Mouse (Mus musculus) heart, embryonic 11.5 days (tissue): ENCODE measurements around the gene Rbm3. TPM values are rescaled to one million over a fixed set of nuclear protein-coding genes. Genes with fewer than 3 reads are reported as not detected.
A peak's percentile ranks its signal among the peaks of the same experiment; 100 is the strongest.

Experiments
- ATAC-seq: fragments of 200-750 bp; cut with Nextera tagmentation; replicated peaks from 2 replicates; pipeline ENCODE4 v1.8.0; 2017; ENCODE audit warnings: moderate library complexity; ENCODE audit not compliant: insufficient number of reproducible peaks, low FRiP score, low TSS enrichment
- H3K27ac ChIP-seq: fragments of 300-500 bp; sonication (generic); 2 replicates; pipeline ENCODE4 v1.5.1; 2014; ENCODE audit warnings: mild to moderate bottlenecking, low read depth, low read length
- H3K27me3 ChIP-seq: fragments of 300-500 bp; sonication (generic); 2 replicates; pipeline ENCODE4 v1.6.1; 2014; ENCODE audit warnings: mild to moderate bottlenecking, low read length, mixed read lengths; ENCODE audit not compliant: control insufficient read depth, insufficient read depth
- H3K36me3 ChIP-seq: fragments of 300-500 bp; sonication (generic); 2 replicates; pipeline ENCODE4 v1.6.1; 2014; ENCODE audit warnings: mild to moderate bottlenecking, low read length, moderate library complexity, mixed read lengths; ENCODE audit not compliant: control insufficient read depth, insufficient read depth
- H3K4me1 ChIP-seq: fragments of 300-500 bp; sonication (generic); 2 replicates; pipeline ENCODE4 v1.6.1; 2014; ENCODE audit warnings: low read length; ENCODE audit not compliant: control insufficient read depth, insufficient read depth
- H3K4me2 ChIP-seq: fragments of 300-500 bp; sonication (generic); 2 replicates; pipeline ENCODE4 v1.6.1; 2014; ENCODE audit warnings: mild to moderate bottlenecking, moderate library complexity
- H3K4me3 ChIP-seq: fragments of 300-500 bp; sonication (generic); 2 replicates; pipeline ENCODE4 v1.5.1; 2014; ENCODE audit warnings: low read depth, low read length
- H3K9ac ChIP-seq: fragments of 300-500 bp; sonication (generic); 2 replicates; pipeline ENCODE4 v1.6.1; 2014; ENCODE audit warnings: mild to moderate bottlenecking, low read depth, low read length, moderate library complexity
- H3K9me3 ChIP-seq: fragments of 300-500 bp; sonication (generic); replicated peaks from 2 replicates; pipeline ENCODE4 v1.6.1; 2016; ENCODE audit warnings: low read length; ENCODE audit not compliant: control insufficient read depth
- WGBS: fragments of 180-500 bp; shearing (Covaris S2); extraction: QIAGEN DNeasy Blood & Tissue Kit; methylation state at CpG from one replicate; pipeline ENCODE4 v1.1.7; 2014; ENCODE audit not compliant: insufficient replicate concordance; 5-methylcytosine and 5-hydroxymethylcytosine counted together
- polyA plus RNA-seq: library from polyadenylated mRNA; unstranded; fragments of >200 nt; fragmentation: Nextera tagmentation; extraction: Ambion mirVana; gene quantifications from 2 replicates; pipeline ENCODE4 v1.2.1, GENCODE M21; 2014

Rbm3 gene
- polyA plus RNA-seq, 1 experiment from 2014 or later = 320 TPM

DNA sequence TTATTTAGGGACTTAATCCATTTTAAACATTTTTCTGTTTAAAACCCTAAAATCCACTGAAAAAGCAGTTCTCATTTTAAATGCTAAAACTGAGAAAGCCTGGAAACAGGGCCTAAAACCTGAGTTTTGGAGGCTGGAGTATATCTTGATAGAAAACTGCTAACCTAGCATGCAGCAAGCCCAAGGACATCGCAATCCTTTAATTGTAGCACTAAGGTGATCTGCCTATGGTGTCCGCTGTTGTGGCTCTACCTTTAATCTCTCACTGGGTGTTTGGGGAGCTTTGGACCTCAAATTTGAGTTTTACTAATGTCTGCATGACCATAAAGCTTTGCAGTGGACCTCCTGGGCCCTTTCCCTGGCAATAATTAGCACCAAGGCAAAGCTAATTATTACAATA is 5.2 kb downstream of the Rbm3 start:
- no peak for ATAC-seq
- no peak overlapping the region for H3K27ac ChIP-seq
- 88% methylated on average over 2 of the region's 2 CpGs for WGBS

DNA sequence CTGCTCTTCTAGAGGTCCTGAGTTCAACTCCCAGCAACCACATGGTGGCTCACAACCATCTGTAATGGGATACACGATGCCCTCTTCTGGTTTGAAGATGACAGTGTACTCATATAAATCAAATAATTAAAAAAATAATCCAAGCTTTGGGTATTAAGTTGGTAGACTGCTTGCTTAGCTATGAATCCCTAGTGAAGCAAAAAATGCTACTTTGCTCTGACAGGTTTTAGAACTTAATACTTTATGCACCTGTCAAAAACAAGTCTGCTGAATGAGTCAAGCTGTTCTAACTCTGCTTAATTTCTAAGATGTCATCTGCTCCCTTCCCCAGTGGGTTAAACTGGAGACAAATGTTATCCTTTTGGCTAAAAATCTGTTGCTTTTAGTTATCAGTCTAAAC is 6.2 kb downstream of the Rbm3 start:
- Histone ChIP-seq H3K27me3 (no peaks in the 10 kb centered on the region), H3K9me3 (no peaks in the 10 kb centered on the region), H3K4me2 (no peak overlapping the region), H3K4me1 (peaks cover 5% of the 10 kb centered on the region; the same call in 1 of the 2 replicates), H3K4me3 (no peak overlapping the region), H3K36me3 (peaks cover 5% of the 10 kb centered on the region; the same call in 1 of the 2 replicates), H3K9ac (no peak overlapping the region), H3K27ac (no peak overlapping the region)
- ATAC-seq = no peak
- WGBS = 73% methylated on average over 1 of the region's 1 CpGs

More for the DNA sequence above, 5.2 kb downstream of the Rbm3 start:
- peaks cover 5% of the 10 kb centered on the region; the same call in 1 of the 2 replicates for H3K36me3 ChIP-seq
- no peak overlapping the region for H3K9ac ChIP-seq
- H3K27me3 ChIP-seq = no peaks in the 10 kb centered on the region
- H3K4me3 ChIP-seq = no peak overlapping the region
- peaks cover 5% of the 10 kb centered on the region; the same call in 1 of the 2 replicates for H3K4me1 ChIP-seq
- H3K9me3 ChIP-seq = no peaks in the 10 kb centered on the region
- no peak overlapping the region for H3K4me2 ChIP-seq

DNA sequence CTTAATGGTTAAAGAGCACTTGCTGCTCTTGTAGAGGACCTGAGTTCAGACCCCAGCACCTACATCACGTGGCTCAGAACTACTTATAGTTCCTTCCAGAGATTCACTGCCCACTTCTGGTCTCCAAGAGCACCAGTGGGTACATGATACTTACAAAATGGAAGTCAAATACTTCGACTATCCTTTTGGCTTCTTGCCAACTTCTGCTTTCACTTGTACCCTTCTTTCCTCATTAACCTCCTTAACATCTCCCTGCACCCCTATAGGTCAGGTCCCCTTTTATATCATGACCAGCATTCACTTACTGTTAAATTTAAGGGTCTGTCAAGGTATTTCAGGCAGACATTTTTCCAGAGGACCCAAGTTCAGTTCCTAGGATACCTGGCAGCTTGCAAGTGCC is 9.8 kb downstream of the Rbm3 start:
- no peak for ATAC-seq
- Histone ChIP-seq H3K4me1 (0 out of 2 replicates have a peak, but pooled peaks cover 2% of the 10 kb centered on the region), H3K27me3 (no peaks in the 10 kb centered on the region), H3K4me3 (no peak overlapping the region), H3K9me3 (no peaks in the 10 kb centered on the region), H3K27ac (no peak overlapping the region), H3K36me3 (no peaks in the 10 kb centered on the region), H3K9ac (no peak overlapping the region), H3K4me2 (no peak overlapping the region)
- WGBS = 59% methylated on average over 2 of the region's 2 CpGs

DNA sequence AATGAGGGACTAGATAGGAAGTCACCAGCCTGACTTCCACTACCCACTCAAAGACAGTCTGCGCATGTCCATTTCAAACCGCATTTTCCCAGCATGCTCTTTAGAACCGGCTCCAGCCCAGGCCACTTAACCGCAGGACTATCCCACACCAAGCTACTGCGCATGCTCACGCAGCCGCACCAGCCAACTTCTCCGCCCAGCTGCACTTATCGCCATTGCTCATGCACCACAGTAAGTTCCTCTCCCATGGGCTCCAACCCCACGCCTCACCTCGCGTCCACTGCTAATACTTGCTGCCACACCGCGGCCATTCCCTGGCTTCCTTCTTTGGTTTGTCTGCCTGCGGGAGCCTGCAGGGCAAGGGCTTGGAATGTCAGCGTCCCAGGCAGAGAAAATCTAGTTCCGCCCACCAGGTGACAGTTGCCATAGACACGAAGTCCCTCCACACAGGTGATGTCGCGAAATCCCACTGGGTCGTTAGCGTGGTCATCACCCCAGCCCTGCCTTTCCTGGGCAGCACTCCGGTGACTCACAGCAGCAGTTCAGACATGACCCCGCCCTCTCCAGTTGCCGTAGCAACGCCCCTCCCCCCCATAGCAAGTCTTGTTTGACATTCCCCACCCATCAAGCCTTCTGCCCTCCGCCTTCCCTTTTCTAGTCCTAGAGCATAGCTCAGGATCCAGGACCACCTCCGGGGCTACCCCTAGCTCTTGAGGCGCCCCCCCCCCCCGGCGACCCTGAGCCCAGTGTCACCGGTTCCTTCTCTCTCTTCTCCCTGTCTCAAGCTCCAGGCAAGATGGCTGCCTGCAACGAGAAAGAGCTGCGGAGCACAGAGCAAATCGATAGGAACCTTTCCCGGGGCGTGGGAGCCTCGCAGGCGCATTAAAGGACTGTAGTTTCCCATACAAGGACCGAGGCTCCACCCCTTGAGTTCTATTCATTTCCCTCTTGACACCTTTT is 13.4 kb downstream of the Rbm3 start, which contains the start of gene Wdr13:
Wdr13 (minus strand) TSS at position 876 of the 960 bp plus-strand sequence.
- no peaks in the 10 kb centered on the region for H3K36me3 ChIP-seq
- peak within 1 kb of the TSS; percentile 52 for H3K4me3 ChIP-seq
- H3K9ac ChIP-seq = peak within 1 kb of the TSS; percentile 76
- WGBS = 10% methylated on average over 40 of the region's 40 CpGs
- 0 out of 2 replicates have a peak, but pooled peaks cover 2% of the 10 kb centered on the region for H3K4me1 ChIP-seq
- peak within 1 kb of the TSS; percentile 68 for H3K4me2 ChIP-seq
- no peaks in the 10 kb centered on the region for H3K9me3 ChIP-seq
- no peaks in the 10 kb centered on the region for H3K27me3 ChIP-seq
- H3K27ac ChIP-seq = peak within 1 kb of the TSS; percentile 98
- peak; percentile 87 for ATAC-seq

DNA sequence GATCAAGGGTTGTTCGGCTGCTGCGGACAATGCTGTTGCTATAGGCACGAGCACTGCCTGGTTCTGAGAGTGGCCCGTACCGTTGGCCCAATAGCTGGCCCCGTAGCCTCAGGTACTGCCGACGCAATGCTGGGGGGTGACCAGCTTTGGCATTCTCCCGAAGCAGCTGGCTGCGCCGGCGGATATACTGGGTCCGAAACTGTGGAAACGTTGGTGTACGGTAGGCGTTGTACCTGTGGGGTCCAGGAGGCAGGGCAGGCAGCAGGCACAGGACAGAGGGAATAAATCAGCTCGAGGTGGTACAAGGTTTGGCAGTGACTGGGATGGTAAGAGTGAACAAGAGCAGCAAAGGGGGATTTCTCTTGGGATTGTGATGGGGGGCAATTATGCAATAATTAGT is 14.3 kb downstream of the Rbm3 start:
- Histone ChIP-seq H3K4me1 (0 out of 2 replicates have a peak, but pooled peaks cover 2% of the 10 kb centered on the region), H3K4me2 (peak overlapping the region; percentile 68), H3K27me3 (no peaks in the 10 kb centered on the region), H3K4me3 (peak overlapping the region; percentile 52), H3K36me3 (no peaks in the 10 kb centered on the region), H3K9me3 (no peaks in the 10 kb centered on the region), H3K27ac (0 out of 2 replicates have a peak overlapping the region, but pooled peaks have one; percentile 22), H3K9ac (no peak overlapping the region)
- 85% methylated on average over 17 of the region's 17 CpGs for WGBS
- no peak for ATAC-seq

DNA sequence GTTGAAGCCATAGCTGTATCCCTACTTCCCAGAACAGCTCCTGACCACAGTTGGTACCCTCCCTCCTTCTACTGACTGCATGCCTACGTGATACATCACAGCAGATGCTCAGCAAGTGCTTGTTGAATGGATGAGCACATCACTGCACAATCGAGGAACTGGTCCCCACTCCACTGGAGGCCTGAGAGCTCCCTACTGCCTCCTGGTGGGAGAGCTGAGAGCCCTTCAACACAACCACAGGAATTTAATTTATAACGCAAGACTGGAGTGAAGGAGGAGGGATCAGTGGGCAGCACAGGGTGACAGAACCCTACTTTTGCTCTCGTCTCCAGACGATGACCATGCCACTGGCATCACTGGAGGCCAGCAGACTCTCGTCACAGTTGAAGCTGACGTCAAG is 20.4 kb downstream of the Rbm3 start:
- Histone ChIP-seq H3K27me3 (no peaks in the 10 kb centered on the region), H3K27ac (no peak overlapping the region), H3K9me3 (no peaks in the 10 kb centered on the region), H3K9ac (no peak overlapping the region), H3K36me3 (peaks cover 5% of the 10 kb centered on the region), H3K4me3 (no peak overlapping the region), H3K4me1 (no peaks in the 10 kb centered on the region), H3K4me2 (no peak overlapping the region)
- WGBS = 78% methylated on average over 7 of the region's 7 CpGs
- no peak for ATAC-seq

DNA sequence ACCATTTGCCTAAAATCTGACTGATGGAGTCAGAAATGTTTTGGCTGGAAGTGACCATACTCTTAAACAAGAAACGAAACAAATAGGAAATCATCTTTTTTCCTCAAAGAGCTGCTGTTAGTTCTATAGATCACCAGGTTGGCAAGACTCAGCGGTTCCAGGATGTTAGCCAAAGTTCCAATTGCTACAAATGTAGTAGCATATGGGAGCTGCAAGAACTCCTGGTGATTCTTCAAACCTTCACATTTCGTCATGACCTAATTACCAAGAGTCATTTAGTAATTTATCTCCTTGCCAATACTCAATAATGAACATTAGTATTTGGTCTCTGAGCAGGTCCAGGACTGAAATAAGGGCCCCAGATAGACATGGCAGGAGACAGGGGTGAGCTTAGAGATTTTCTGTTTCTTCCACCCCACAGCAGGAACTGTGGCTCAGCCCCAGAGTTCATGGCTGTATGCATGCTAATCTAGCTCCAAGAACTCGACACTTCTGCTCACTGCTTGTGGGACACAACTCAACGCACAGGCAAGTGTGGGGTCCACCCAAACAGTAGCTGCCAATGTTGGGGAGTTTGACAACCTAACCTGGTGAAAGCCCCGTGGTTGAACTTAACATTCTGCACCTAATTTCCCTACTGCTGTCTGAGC is 21.7 kb downstream of the Rbm3 start:
- no peaks in the 10 kb centered on the region for H3K9me3 ChIP-seq
- H3K4me2 ChIP-seq = no peak overlapping the region
- no peaks in the 10 kb centered on the region for H3K4me1 ChIP-seq
- no peak overlapping the region for H3K9ac ChIP-seq
- no peak for ATAC-seq
- H3K36me3 ChIP-seq = peaks cover 5% of the 10 kb centered on the region
- no peak overlapping the region for H3K27ac ChIP-seq
- H3K4me3 ChIP-seq = no peak overlapping the region
- H3K27me3 ChIP-seq = no peaks in the 10 kb centered on the region
- WGBS = 81% methylated on average over 6 of the region's 6 CpGs

DNA sequence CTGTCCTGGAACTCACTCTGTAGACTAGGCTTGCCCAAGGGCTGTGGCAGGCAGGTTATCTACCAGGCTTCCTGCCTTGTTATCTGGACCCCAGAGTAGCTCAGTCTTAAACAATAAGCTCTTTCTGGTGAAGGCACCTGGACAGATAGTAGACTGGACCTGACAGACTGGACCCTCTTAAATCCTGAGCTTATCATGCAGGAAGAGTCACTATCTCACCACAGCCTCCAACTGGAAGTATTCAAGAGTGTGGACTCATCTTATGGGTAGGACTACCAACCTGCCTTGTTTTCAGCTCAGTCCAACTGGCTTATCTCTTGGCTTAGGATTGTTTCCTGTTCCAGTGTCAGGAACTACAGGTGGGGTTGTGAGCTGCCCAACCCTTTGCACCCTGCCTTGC is 28.4 kb downstream of the Rbm3 start:
- ATAC-seq = no peak
- no peaks in the 10 kb centered on the region for H3K36me3 ChIP-seq
- no peaks in the 10 kb centered on the region for H3K27me3 ChIP-seq
- H3K9ac ChIP-seq = no peak overlapping the region
- H3K4me1 ChIP-seq = no peaks in the 10 kb centered on the region
- H3K4me2 ChIP-seq = no peak overlapping the region
- no peaks in the 10 kb centered on the region for H3K9me3 ChIP-seq
- no peak overlapping the region for H3K4me3 ChIP-seq
- no peak overlapping the region for H3K27ac ChIP-seq
